Mouse (Mus musculus): ENCODE data around the gene Kif16b. TPM values are rescaled to one million over a fixed set of nuclear protein-coding genes. Genes with fewer than 3 reads are reported as not detected.

Gene Kif16b
- total and polyA plus RNA-seq, 3 experiments: 10.7 to 32.0 (median 13.0) TPM

- Histone ChIP-seq H3K4me1 (ENCODE audit: control insufficient read depth in 1 of 2, insufficient read depth in 2 of 2, low read length in 2 of 2) (peaks cover 7 to 35% of the 10 kb centered on the region in 2 experiments), H3K9ac (ENCODE audit: control insufficient read depth, low read depth, low read length, poor library complexity, severe bottlenecking) (no peak overlapping the region), H3K79me2 (ENCODE audit: control insufficient read depth, insufficient read depth, low read length, poor library complexity) (no peaks in the 10 kb centered on the region), H3K4me3 (ENCODE audit: control insufficient read depth in 1 of 2, insufficient read depth in 1 of 2, low read depth in 2 of 2, low read length in 2 of 2) (no peak overlapping the region), H3K27ac (ENCODE audit: control insufficient read depth, low read depth, low read length) (peak overlapping the region; percentile 31; the same call in 1 of the 2 replicates), H3K27me3 (ENCODE audit: control insufficient read depth in 1 of 2, insufficient read depth in 2 of 2, low read length in 2 of 2) (no peaks in the 10 kb centered on the region), H3K9me3 (replicated peaks; ENCODE audit: insufficient read depth, low read length) (no peaks in the 10 kb centered on the region), H3K36me3 (ENCODE audit: control insufficient read depth in 1 of 2, insufficient read depth in 2 of 2, low read length in 2 of 2) (peaks cover 0 to 37% of the 10 kb centered on the region in 2 experiments; a peak in 2 of 4 replicates)
- TF ChIP-seq GABPA (IDR thresholded peaks at IDR 0.05; ENCODE audit: low read depth, low read length): no peak
- TF ChIP-seq ETS1 (IDR thresholded peaks at IDR 0.05; ENCODE audit: low read depth, low read length): peak; percentile 20; the same call in 1 of the 2 replicates
- TF ChIP-seq USF1 (IDR thresholded peaks at IDR 0.05; ENCODE audit: low read depth, low read length): no peak
- no peak for TF ChIP-seq POLR2A (IDR thresholded peaks at IDR 0.05; ENCODE audit: control insufficient read depth in 1 of 2, insufficient read depth in 1 of 2, low read depth in 1 of 2, low read length in 2 of 2, poor library complexity in 1 of 2)
- TF ChIP-seq MAFK (IDR thresholded peaks at IDR 0.05; ENCODE audit: borderline replicate concordance, low read depth, low read length): peak; percentile 76; the same call in 1 of the 2 replicates
- TF ChIP-seq ZKSCAN1 (IDR thresholded peaks at IDR 0.05; ENCODE audit: low read depth, low read length): no peak
- peak; percentile 55; the same call in 1 of the 2 replicates for TF ChIP-seq GATA1 (IDR thresholded peaks at IDR 0.05; ENCODE audit: low read depth, low read length)
- no peak for TF ChIP-seq MYC (IDR thresholded peaks at IDR 0.05; ENCODE audit: low read depth, low read length)
- TF ChIP-seq EP300 (IDR thresholded peaks at IDR 0.05; ENCODE audit: low read depth in 1 of 2, low read length in 2 of 2): peak in 1 of 2 experiments; percentile 32; a peak in 1 of 4 replicates
- TF ChIP-seq USF2 (IDR thresholded peaks at IDR 0.05; ENCODE audit: borderline replicate concordance in 1 of 2, insufficient read depth in 1 of 2, low read depth in 1 of 2, low read length in 2 of 2): no peak
- peak; percentile 58 for DNase-seq (ENCODE audit: low read depth, low spot score)
Observed at GRCm38 (mm10) chr2:142758091-142758765, 143.1 kb downstream of the Kif16b start.

GRCm38 (mm10) chr2:142739338-142739737 is 162.0 kb downstream of the Kif16b start:
- Histone ChIP-seq H3K36me3 (ENCODE audit: control insufficient read depth in 1 of 2, insufficient read depth in 2 of 2, low read length in 2 of 2) (peaks cover 0 to 2% of the 10 kb centered on the region in 2 experiments; a peak in 2 of 4 replicates), H3K79me2 (ENCODE audit: control insufficient read depth, insufficient read depth, low read length, poor library complexity) (no peaks in the 10 kb centered on the region), H3K4me3 (ENCODE audit: control insufficient read depth in 1 of 2, insufficient read depth in 1 of 2, low read depth in 2 of 2, low read length in 2 of 2) (no peak overlapping the region), H3K9me3 (replicated peaks; ENCODE audit: insufficient read depth, low read length) (no peaks in the 10 kb centered on the region), H3K27ac (ENCODE audit: control insufficient read depth, low read depth, low read length) (no peak overlapping the region), H3K4me1 (ENCODE audit: control insufficient read depth in 1 of 2, insufficient read depth in 2 of 2, low read length in 2 of 2) (no peaks in the 10 kb centered on the region), H3K27me3 (ENCODE audit: control insufficient read depth in 1 of 2, insufficient read depth in 2 of 2, low read length in 2 of 2) (no peaks in the 10 kb centered on the region), H3K9ac (ENCODE audit: control insufficient read depth, low read depth, low read length, poor library complexity, severe bottlenecking) (no peak overlapping the region)
- DNase-seq (ENCODE audit: low read depth, low spot score): no peak
- no peak for TF ChIP-seq HCFC1 (IDR thresholded peaks at IDR 0.05; ENCODE audit: low read depth, low read length)
- TF ChIP-seq USF1 (IDR thresholded peaks at IDR 0.05; ENCODE audit: low read depth, low read length): no peak
- no peak for TF ChIP-seq GATA1 (IDR thresholded peaks at IDR 0.05; ENCODE audit: low read depth, low read length)
- no peak for TF ChIP-seq UBTF (IDR thresholded peaks at IDR 0.05; ENCODE audit: borderline replicate concordance, insufficient read depth, low read depth, low read length)
- TF ChIP-seq TBP (IDR thresholded peaks at IDR 0.05; ENCODE audit: low read depth, low read length): no peak
- TF ChIP-seq RAD21 (IDR thresholded peaks at IDR 0.05; ENCODE audit: low read depth, low read length): no peak
- no peak for TF ChIP-seq E2F4 (IDR thresholded peaks at IDR 0.05; ENCODE audit: borderline replicate concordance, low read depth, low read length)
- no peak for TF ChIP-seq BHLHE40 (IDR thresholded peaks at IDR 0.05; ENCODE audit: borderline replicate concordance, low read depth, low read length)
- TF ChIP-seq ZC3H11A (IDR thresholded peaks at IDR 0.05; ENCODE audit: low read depth, low read length): no peak
- TF ChIP-seq MYB (IDR thresholded peaks at IDR 0.05; ENCODE audit: low read depth, low read length): no peak
- TF ChIP-seq USF2 (IDR thresholded peaks at IDR 0.05; ENCODE audit: borderline replicate concordance in 1 of 2, insufficient read depth in 1 of 2, low read depth in 1 of 2, low read length in 2 of 2): no peak
- no peak for TF ChIP-seq GABPA (IDR thresholded peaks at IDR 0.05; ENCODE audit: low read depth, low read length)
- no peak for TF ChIP-seq CHD1 (IDR thresholded peaks at IDR 0.05; ENCODE audit: low read depth, low read length)
- TF ChIP-seq CTCF (IDR thresholded peaks at IDR 0.05 in 2 of 3, conservative IDR thresholded peaks at IDR 0.05 in 1 of 3; ENCODE audit: control insufficient read depth in 1 of 3, insufficient read depth in 1 of 3, low read depth in 2 of 3, low read length in 3 of 3, poor library complexity in 1 of 3, severe bottlenecking in 1 of 3): no peak
- no peak for TF ChIP-seq SMC3 (IDR thresholded peaks at IDR 0.05; ENCODE audit: low read depth, low read length)
- no peak for TF ChIP-seq NELFE (IDR thresholded peaks at IDR 0.05; ENCODE audit: low read depth, low read length)
- no peak for TF ChIP-seq RCOR1 (IDR thresholded peaks at IDR 0.05; ENCODE audit: low read depth, low read length)
- TF ChIP-seq KAT2A (conservative IDR thresholded peaks at IDR 0.05; ENCODE audit: low read depth, low read length): no peak
